Mouse (Mus musculus) lung, adult 18-20 months (tissue): Measurements from ENCODE around the gene Hoxc4.

Experiments
- DNase-seq, 2 experiments: peaks; one replicate each; pipeline ENCODE4 v3.0.0; 2022; ENCODE audit warnings: mixed read lengths in 2 of 2

The Hoxc4 gene

DNA sequence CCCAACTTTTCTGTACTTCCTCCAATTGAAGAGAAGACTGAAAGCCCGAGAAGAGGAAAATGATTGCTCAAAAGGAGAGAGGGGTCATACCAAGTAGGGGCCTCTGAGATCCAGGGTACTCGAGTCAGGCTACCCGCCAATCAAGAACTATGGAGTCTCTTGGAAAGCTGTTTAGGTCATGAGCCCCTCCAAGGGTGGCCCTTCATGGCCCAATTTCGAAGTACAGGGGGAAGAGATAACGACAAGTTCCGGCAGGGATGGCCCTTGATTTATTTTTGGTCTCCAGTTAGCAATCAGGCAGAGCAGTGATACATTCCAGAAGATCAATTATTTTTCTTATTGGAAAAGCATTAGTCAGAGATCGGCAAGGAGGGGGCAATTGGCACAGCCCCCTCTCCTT is 27.0 kb upstream of the Hoxc4 start:
- no peak for DNase-seq

GRCm38 (mm10) chr15:102992206-102992605 is 26.5 kb upstream of the Hoxc4 start:
- DNase-seq: no peak

GRCm38 (mm10) chr15:102992863-102993262 is 25.9 kb upstream of the Hoxc4 start:
- DNase-seq: no peak

DNA sequence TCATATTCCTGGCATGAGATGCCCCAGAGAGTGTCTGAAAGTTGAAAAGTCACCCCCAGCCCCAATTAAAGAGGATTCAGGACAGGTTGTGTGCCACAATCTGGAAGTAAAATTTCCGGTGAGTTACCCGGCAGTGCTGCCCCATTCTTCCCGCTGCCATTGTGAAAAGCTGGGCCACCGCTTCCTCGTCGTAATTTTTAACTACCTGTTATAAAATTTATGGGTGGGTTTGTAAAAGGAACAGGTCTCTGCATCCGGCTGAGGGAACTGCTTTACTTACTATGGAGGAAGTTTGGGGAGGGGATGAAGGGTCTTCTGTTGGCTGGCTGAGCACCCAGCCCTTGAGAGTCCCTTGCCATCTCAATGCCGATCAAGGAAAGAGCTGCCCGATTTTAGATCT is 22.2 kb upstream of the Hoxc4 start:
- no peak for DNase-seq

DNA sequence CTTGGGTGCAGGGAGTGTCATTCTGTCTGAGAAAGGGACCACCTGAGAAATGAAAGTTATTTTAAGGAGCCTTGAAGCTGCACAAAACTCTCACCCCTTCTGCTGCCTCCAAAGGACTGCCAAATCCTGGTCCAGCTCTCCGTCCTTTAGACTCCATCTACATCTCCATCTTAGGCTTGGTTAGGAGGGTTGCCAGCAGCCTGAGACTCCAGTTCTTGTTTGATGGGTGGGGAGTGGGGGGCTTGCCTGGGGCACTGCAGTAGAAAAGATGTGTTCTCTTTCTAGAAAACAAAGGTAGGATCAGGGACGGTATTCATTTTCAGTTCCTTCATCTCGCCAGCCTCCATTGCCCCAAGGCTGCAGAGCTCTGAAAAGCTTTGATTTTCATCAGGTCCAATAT is 21.3 kb upstream of the Hoxc4 start:
- no peak for DNase-seq

DNA sequence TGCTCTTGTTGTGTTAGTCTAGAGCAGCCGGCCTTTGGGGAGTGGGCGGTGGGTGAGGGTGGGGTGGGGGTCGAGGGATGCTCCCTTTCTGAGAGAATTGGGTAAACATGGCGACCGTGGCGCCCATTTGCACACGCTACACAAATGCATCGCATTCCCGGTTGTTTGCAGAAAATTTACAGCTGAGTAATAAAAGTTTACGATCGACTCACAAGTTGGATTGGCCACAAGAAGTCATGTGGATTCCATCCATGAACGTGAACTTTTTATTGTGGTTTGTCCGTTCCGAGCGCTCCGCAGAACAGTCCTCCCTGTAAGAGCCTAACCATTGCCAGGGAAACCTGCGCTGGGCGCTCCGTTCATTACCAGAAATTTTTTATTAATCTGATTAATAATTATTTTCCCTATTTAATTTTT is 20.8 kb upstream of the Hoxc4 start, which contains the start of gene Hoxc6:
Hoxc6 (plus strand) TSS at position 319 of the 417 bp plus-strand sequence.
- DNase-seq: no peak

GRCm38 (mm10) chr15:102998608-102999182 is 20.0 kb upstream of the Hoxc4 start:
- no peak for DNase-seq

DNA sequence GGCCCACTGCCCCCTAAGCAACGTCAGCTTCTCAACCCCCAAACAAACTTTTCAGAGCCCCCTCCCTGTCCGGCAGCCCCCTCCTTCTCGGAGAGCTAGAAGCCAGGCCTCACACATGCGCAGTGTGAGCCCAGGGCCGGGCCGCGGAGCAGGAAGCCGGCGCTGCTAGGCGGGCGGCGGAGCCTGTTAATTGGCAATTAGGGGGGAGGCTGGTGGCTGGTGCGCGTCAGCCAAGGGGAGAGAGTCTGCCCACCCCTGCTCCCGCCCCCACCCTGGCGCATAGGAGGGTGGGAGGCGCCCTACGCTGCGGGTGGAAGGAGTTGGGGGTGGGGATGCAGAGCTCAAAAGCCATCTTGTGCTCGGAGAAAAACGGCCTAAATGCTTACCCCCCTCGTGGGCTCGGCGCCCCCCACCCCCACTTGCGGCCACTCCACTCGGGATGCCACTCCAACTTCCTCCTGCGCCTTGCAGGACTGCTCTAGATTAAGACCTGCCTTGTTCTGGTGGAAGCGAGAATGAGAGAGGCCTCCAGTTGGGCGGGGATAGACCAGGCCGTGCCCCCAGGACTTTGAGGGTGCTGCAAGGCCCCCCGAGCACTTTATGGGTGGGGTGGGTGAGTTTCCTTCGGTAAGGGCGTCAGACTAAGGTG is 19.4 kb upstream of the Hoxc4 start:
- DNase-seq: peak; percentile 64

GRCm38 (mm10) chr15:102999955-103000354 is 18.8 kb upstream of the Hoxc4 start:
- DNase-seq: no peak

GRCm38 (mm10) chr15:103000501-103000901 is 18.2 kb upstream of the Hoxc4 start:
- no peak for DNase-seq

DNA sequence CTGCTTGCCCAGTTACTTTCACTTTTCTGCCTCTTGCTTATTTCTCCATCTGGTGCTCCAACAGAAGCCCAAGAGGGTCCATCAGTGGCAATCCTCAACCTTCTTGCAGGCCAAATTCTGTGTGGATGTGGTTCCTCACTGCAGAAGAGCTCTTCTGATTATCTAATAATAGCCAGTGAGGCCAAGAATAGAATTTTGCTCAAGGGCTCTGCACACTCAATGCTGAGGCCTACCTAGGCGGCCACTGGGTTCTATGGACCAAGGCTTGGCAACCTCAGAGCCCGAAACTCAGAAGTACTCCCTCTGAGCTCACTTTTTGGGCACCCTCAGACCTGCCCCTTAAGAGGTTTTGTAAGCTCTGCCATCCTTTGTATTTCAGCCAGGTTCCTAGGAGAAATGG is 17.4 kb upstream of the Hoxc4 start:
- no peak for DNase-seq

DNA sequence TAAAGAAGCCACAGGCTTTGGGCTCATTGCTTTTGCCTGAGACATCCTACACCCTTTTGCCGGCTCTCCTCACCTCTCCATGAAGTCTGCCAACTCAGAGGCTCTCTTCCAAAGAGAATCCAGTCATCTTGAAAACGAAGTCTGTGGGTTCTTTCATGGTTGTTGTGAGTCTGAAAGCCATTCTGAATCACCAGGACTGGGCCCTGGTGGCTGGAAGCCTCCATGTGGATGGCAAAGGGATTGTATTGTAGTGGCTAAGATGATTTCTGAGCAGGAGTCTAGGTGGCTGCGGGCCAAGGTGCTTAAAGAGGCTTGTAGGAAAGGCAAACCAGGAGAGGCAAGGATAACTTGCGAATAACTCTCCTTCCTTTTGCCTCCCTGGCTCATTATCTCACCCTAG is 16.6 kb upstream of the Hoxc4 start:
- DNase-seq: no peak

DNA sequence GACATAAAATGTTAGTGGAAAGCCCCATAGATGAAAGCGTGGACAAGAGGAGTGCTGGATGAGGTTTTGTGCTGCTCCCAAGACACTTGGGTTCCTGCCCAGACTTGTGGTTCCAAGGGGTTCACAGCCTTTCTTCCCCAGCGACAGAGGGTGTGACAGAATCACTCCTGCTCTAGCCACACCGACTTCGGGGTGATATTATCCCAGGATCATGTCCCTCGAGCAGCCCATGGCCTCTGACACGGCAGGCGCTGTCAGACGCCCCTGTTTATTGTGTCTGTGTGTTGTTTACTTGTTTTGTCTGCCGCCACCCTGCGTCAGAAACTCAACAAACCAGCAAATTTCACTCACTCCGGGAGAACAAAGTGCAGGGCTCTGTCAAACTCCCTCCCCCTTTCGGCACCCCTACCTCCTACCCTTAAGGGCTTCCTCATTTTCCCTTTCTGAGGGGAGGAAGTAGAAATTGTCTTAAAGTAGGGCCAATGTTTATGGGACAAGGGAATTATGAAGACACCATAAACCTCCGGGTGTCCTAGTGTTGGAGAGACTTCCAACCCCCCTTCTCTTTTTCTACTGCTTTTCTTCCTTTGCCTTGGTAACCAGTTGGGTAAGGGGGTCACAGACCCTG is 15.8 kb upstream of the Hoxc4 start:
- no peak for DNase-seq

DNA sequence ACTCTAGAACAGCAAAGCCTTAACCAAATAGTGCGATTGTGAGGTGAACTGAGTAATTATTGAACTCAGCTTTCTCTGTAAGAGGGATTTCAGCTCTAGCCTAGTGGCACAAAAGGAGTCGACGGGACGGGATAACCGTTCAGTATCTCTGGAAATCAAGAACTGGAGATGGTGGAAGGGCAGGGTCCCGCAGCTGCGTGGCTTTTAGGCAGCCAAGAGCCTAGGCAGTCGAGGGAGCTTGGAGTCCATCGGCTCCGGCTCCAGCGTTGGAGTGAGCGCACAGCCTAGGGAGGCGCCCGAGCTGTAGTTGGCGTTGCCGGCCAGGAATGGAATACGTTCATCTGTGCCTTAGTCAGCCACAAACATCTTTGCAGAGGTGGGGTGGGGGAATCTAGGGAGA is 13.4 kb upstream of the Hoxc4 start:
- no peak for DNase-seq

- DNase-seq: no peak
Measured at GRCm38 (mm10) chr15:103005797-103006196, 12.9 kb upstream of the Hoxc4 start.

DNA sequence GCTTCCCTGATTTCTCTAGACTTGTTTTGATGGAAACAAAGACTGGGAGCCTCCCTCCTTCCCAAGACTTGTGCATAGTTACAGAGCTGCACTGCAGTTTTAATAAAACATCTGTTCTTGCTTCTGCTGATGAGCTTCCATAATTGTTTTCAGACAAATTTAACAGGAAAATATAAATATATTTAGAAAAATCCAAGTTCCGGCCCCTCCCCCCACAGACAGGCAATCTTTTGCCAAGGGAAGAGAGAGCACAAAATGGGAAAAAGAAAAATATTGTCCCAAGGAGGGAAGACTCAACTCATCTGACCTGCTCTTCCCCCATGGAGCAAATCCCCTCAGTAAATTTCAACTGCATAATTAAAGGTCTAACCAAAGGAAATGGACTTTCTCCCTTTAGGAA is 12.4 kb upstream of the Hoxc4 start:
- no peak for DNase-seq

GRCm38 (mm10) chr15:103009265-103010111 is 9.2 kb upstream of the Hoxc4 start:
- DNase-seq: no peak

DNA sequence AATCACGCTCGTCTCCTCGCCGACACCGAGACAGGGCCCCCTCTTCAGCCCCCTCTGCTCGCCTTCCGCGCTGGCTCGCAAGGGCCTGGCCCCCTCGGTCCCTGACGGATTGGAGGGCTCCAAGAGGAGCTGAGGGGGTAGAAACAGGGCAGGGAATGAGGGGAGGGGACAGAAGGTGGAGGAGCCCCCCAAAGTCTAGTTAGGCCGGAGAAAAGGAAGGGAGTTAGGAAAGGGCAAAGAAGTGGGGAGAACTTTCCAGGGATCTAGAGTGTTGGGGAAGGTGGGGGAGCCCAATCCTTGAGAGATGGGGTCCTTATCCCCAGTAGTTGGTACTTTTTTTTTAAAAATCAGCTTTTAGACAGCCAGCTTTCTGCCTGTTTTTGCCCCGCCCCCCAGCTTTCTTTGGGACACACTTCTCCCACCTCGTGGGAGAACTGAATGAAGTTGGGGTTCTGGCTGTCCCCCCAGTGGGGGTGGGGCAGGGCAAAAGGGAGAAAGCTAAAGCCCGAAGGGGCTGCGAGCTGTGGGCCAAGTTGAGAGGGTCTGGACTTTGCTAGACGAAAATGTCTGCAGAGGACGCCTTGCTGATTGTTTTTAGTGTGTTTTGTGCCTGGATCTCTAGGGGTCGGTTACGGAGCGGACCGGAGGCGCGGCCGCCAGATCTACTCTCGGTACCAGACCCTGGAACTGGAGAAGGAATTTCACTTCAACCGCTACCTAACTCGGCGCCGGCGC is 8.5 kb upstream of the Hoxc4 start:
- DNase-seq: no peak

- no peak for DNase-seq
Measured at GRCm38 (mm10) chr15:103010847-103011555, 7.7 kb upstream of the Hoxc4 start.

GRCm38 (mm10) chr15:103011928-103012486 is 6.7 kb upstream of the Hoxc4 start:
- no peak for DNase-seq

DNA sequence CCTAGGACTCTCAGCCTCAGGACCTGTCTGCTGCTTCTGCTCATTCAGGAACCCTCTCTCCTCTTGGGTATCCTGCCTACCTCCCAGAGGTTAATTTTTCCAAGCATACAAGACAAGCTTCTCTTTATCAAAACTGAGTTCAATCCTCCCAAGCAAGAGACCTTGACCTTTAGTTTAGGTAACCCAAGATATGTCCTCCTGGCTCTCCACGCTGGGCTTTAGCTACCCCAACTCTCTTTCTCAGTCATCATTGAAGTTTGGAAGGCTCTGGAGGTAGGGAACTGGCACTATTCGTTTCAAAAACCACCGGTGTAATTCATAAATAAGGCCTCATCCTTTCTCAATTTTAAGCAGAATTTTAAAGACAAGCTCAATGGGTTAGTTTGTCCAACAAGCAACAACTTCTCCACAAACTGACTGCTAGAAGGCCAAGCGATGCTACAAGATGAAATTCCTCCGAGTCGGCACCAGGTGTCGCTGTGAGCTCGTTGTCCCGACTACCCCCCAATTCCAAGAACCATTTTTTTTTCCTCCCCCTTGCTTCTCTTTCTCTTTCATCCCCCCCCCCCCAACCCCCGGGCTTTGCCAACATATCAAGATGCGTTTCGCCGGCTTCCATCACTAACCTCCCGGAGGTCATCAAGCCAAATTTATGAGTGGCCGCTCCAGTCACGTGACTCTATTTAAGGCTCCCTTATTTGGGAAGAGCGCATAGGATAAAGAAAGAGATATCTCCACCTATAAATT is 5.3 kb upstream of the Hoxc4 start:
- DNase-seq: no peak
